Mouse (Mus musculus): ENCODE data around the gene Gm13698. TPM values are rescaled to one million over a fixed set of nuclear protein-coding genes. Genes with fewer than 3 reads are reported as not detected.
"Not testable (repeated sequence)": the region's sequence is repeated elsewhere in the genome, so short reads cannot be mapped to it uniquely, and the experiment has no call there.

Gm13698 gene
- total RNA-seq (2012; rRNA removed) (0.04 TPM in 1 of 2 replicates, not detected in the other), total RNA-seq (2014; rRNA removed) (0.34 and 0.44 TPM in 2 replicates), polyA plus RNA-seq (2012; ENCODE audit: insufficient read length, low read depth) (not detected in 2 replicates)

GRCm38 (mm10) chr2:83955393-83955792 lies at the start of gene Gm13698:
TSS of gene Gm13698 (plus strand) at chr2:83955693.
- H3K27me3 ChIP-seq (replicated peaks); H3K79me2 ChIP-seq (replicated peaks; ENCODE audit: control insufficient read depth, extremely low read depth, insufficient read depth, poor library complexity, severe bottlenecking); H3K9ac ChIP-seq (ENCODE audit: insufficient read depth, low read depth); H3K27ac ChIP-seq (ENCODE audit: insufficient read depth, low read depth); H3K4me1 ChIP-seq (ENCODE audit: control insufficient read depth in 1 of 2, insufficient read depth in 2 of 2); dilution Hi-C loops (cut with MboI; ENCODE audit: extremely low pct_ligation_motif_present, extremely low pct_unique_long_range_greater_than_20kb, low sequenced_read_pairs); DNase-seq (ENCODE audit: extremely low read depth); H3K4me2 ChIP-seq (ENCODE audit: insufficient read depth, low read depth, poor library complexity, severe bottlenecking); H3K36me3 ChIP-seq (replicated peaks in 1 of 2; ENCODE audit: control insufficient read depth in 1 of 2, insufficient read depth in 1 of 2, low read length in 1 of 2); H3K4me3 ChIP-seq (replicated peaks in 1 of 3; ENCODE audit: low read depth in 2 of 3, low read length in 2 of 3, poor library complexity in 1 of 3); in situ Hi-C loops (cut with MboI; ENCODE audit: low pct_ligation_motif_present, low pct_unique_long_range_greater_than_20kb, low sequenced_read_pairs); H3K9me3 ChIP-seq (replicated peaks; ENCODE audit: low read length): not testable (repeated sequence)

GRCm38 (mm10) chr2:83929478-83930088 lies 25.9 kb upstream of the Gm13698 start:
- Histone ChIP-seq H3K36me3 (replicated peaks in 1 of 2; ENCODE audit: control insufficient read depth in 1 of 2, insufficient read depth in 1 of 2, low read length in 1 of 2) (no peaks in the 10 kb centered on the region), H3K27ac (ENCODE audit: insufficient read depth, low read depth) (peak overlapping the region; percentile 72), H3K9me3 (replicated peaks; ENCODE audit: low read length) (no peaks in the 10 kb centered on the region), H3K4me2 (ENCODE audit: insufficient read depth, low read depth, poor library complexity, severe bottlenecking) (peak overlapping the region; percentile 60), H3K4me1 (ENCODE audit: control insufficient read depth in 1 of 2, insufficient read depth in 2 of 2) (peaks cover 10 to 28% of the 10 kb centered on the region in 2 experiments), H3K4me3 (replicated peaks in 1 of 3; ENCODE audit: low read depth in 2 of 3, low read length in 2 of 3, poor library complexity in 1 of 3) (peak overlapping the region in 1 of 3 experiments; percentile 26), H3K79me2 (replicated peaks; ENCODE audit: control insufficient read depth, extremely low read depth, insufficient read depth, poor library complexity, severe bottlenecking) (no peaks in the 10 kb centered on the region), H3K9ac (ENCODE audit: insufficient read depth, low read depth) (no peak overlapping the region), H3K27me3 (replicated peaks) (no peaks in the 10 kb centered on the region)
- in situ Hi-C loops (cut with MboI; ENCODE audit: low pct_ligation_motif_present, low pct_unique_long_range_greater_than_20kb, low sequenced_read_pairs), result loop anchor here (25.0 kb wide), 1 partner anchor 117 kb away; the partner anchor contains the start of gene Fam171b
- peak; percentile 86 for DNase-seq (ENCODE audit: extremely low read depth)
- dilution Hi-C loops (cut with MboI; ENCODE audit: extremely low pct_ligation_motif_present, extremely low pct_unique_long_range_greater_than_20kb, low sequenced_read_pairs), result no loop called here
- TF ChIP-seq CHD1 (IDR thresholded peaks at IDR 0.05; ENCODE audit: low read depth, low read length) (no peak), ZC3H11A (IDR thresholded peaks at IDR 0.05; ENCODE audit: low read depth, low read length) (no peak), NELFE (IDR thresholded peaks at IDR 0.05; ENCODE audit: low read depth, low read length) (0 out of 2 replicates have a peak, but pooled peaks have one; percentile 40), ELF1 (IDR thresholded peaks at IDR 0.05; ENCODE audit: low read depth, low read length) (peak; percentile 30; the same call in 1 of the 2 replicates), RCOR1 (conservative IDR thresholded peaks at IDR 0.05; ENCODE audit: low read depth, low read length) (no peak), UBTF (IDR thresholded peaks at IDR 0.05; ENCODE audit: low read depth, low read length) (no peak), POLR2AphosphoS2 (IDR thresholded peaks at IDR 0.05; ENCODE audit: low read depth, low read length) (no peak), POLR2A (IDR thresholded peaks at IDR 0.05; ENCODE audit: low read depth, low read length) (peak; percentile 47; the same call in 1 of the 2 replicates), JUN (IDR thresholded peaks at IDR 0.05; ENCODE audit: insufficient read depth, low read depth, low read length) (no peak), ETS1 (conservative IDR thresholded peaks at IDR 0.05; ENCODE audit: low read depth, low read length) (no peak), E2F4 (IDR thresholded peaks at IDR 0.05; ENCODE audit: insufficient replicate concordance, low read depth, low read length) (no peak), NRF1 (IDR thresholded peaks at IDR 0.05; ENCODE audit: low read depth, low read length) (no peak), MYC (IDR thresholded peaks at IDR 0.05; ENCODE audit: low read depth, low read length) (0 out of 2 replicates have a peak, but pooled peaks have one; percentile 11), EP300 (IDR thresholded peaks at IDR 0.05; ENCODE audit: low read length) (peak; percentile 38), SMC3 (IDR thresholded peaks at IDR 0.05; ENCODE audit: low read depth, low read length) (no peak), ZNF384 (IDR thresholded peaks at IDR 0.05; ENCODE audit: low read depth, low read length) (no peak), TBP (conservative IDR thresholded peaks at IDR 0.05; ENCODE audit: low read depth, low read length) (peak; percentile 82), MAZ (IDR thresholded peaks at IDR 0.05; ENCODE audit: low read depth, low read length) (no peak)

Measured in CH12.LX (cell line).